Mouse (Mus musculus) stomach, postnatal 0 days (tissue): Measurements from ENCODE around the gene Mad1l1.

ENCODE experiments used
- CTCF ChIP-seq: IDR thresholded peaks from 2 replicates; pipeline ENCODE4 v1.5.1; 2016; ENCODE audit warnings: antibody characterized with exemption, low read depth, mild to moderate bottlenecking, moderate library complexity
- EP300 ChIP-seq: optimal IDR thresholded peaks from 2 replicates; pipeline ENCODE3; 2016; ENCODE audit warnings: antibody characterized with exemption

DNA sequence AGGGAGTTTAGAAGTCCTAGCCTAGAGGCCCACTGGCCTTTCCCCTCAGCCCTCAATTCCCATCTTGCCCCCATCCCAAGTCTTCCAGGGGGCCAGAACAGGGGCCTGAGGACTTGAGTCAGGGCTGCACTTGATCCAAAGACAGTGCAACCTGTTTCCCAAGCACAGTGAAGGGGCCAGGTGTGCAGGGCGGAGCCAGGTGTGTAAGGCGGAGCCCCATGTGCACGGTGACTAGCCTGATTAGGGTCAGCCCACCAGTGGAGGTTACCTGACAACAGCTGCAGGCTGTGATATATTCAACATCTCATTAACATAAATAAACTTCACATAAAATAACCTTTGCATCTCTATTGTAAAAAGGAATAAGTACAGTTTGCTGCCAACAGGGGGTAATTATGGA lies 280.3 kb downstream of the Mad1l1 start:
- no peak for TF ChIP-seq CTCF
- no peak for TF ChIP-seq EP300
